Mouse (Mus musculus) ES-E14 (cell line): ENCODE measurements around the gene Ypel2.

ENCODE experiments used
- CHD2 ChIP-seq: IDR thresholded peaks from 2 replicates; pipeline ENCODE4 v1.6.1; 2014; ENCODE audit warnings: mild to moderate bottlenecking, low read depth, low read length, inconsistent platforms
- MAFK ChIP-seq: IDR thresholded peaks from 2 replicates; pipeline ENCODE4 v1.6.1; 2014; ENCODE audit warnings: mild to moderate bottlenecking, low read depth, low read length, inconsistent platforms; ENCODE audit not compliant: insufficient read depth
- ZC3H11A ChIP-seq: IDR thresholded peaks from 2 replicates; pipeline ENCODE4 v1.6.1; 2012; ENCODE audit warnings: low read depth, mild to moderate bottlenecking, inconsistent platforms, low read length, borderline replicate concordance
- ZNF384 ChIP-seq: IDR thresholded peaks from 2 replicates; pipeline ENCODE4 v1.6.1; 2012; ENCODE audit warnings: low read depth, low read length, inconsistent platforms

GRCm38 (mm10) chr11:86980526-86980925, 13.0 kb downstream of the Ypel2 start:
- TF ChIP-seq MAFK = no peak
- TF ChIP-seq ZC3H11A = no peak
- TF ChIP-seq CHD2 = no peak
- TF ChIP-seq ZNF384 = no peak
